In genomic region chr2:30698758-30699535, GRCm38 (mm10) we compare ENCODE assay signal across 9 mouse cellular contexts.
A peak's percentile ranks its signal among the peaks of the same experiment; 100 is the strongest.
DNase-seq lines count a peak whose midpoint lies in the region; ATAC-seq and TF ChIP-seq lines count a peak whose summit lies in the region.
"Had no signal": no experiment of that assay in that cellular context is flagged by ENCODE, and none has a peak within 500 bp of the region (broad histone marks: within the 10 kb centered on the region; RNA-seq: fewer than 3 reads in every experiment).

No protein-coding gene starts in this region.

- H3K4me3 ChIP-seq in lung, embryonic 14.5 days (ENCODE audit: low read depth, low read length) = no peak overlapping the region
- H3K4me3 ChIP-seq in hindbrain, embryonic 12.5 days = no peak overlapping the region
- H3K4me3 ChIP-seq in neural tube, embryonic 15.5 days (replicated peaks) = no peak overlapping the region
- H3K4me3 ChIP-seq: liver, embryonic 15.5 days had no signal

- no peak for TF ChIP-seq CTCF in lung, embryonic 14.5 days (IDR thresholded peaks at IDR 0.05; ENCODE audit: low read depth)

- H3K4me1 ChIP-seq in lung, embryonic 14.5 days (ENCODE audit: insufficient read depth) = peaks cover 37% of the 10 kb centered on the region
- peaks cover 58% of the 10 kb centered on the region for H3K4me1 ChIP-seq in hindbrain, embryonic 12.5 days
- peaks cover 42% of the 10 kb centered on the region for H3K4me1 ChIP-seq in neural tube, embryonic 15.5 days

- H3K4me2 ChIP-seq in lung, embryonic 14.5 days = no peak overlapping the region
- no peak overlapping the region for H3K4me2 ChIP-seq in hindbrain, embryonic 12.5 days (replicated peaks)
- no peak overlapping the region for H3K4me2 ChIP-seq in neural tube, embryonic 15.5 days

- 62% methylated on average over 6 of the region's 6 CpGs for WGBS in lung, embryonic 14.5 days
- 63% methylated on average over 6 of the region's 6 CpGs for WGBS in hindbrain, embryonic 12.5 days
- WGBS in neural tube, embryonic 15.5 days = 67% methylated on average over 6 of the region's 6 CpGs

- H3K9me3 ChIP-seq in lung, embryonic 14.5 days (ENCODE audit: low read depth, low read length) = no peaks in the 10 kb centered on the region
- no peaks in the 10 kb centered on the region for H3K9me3 ChIP-seq in hindbrain, embryonic 12.5 days (replicated peaks)
- no peaks in the 10 kb centered on the region for H3K9me3 ChIP-seq in neural tube, embryonic 15.5 days (replicated peaks)
- H3K9me3 ChIP-seq: liver, embryonic 15.5 days had no signal

- no peaks in the 10 kb centered on the region for H3K36me3 ChIP-seq in lung, embryonic 14.5 days (ENCODE audit: insufficient read depth)
- no peaks in the 10 kb centered on the region for H3K36me3 ChIP-seq in hindbrain, embryonic 12.5 days
- no peaks in the 10 kb centered on the region for H3K36me3 ChIP-seq in neural tube, embryonic 15.5 days
- H3K36me3 ChIP-seq: liver, embryonic 15.5 days had no signal

- ATAC-seq in lung, embryonic 14.5 days (ENCODE audit: insufficient read depth) = no peak
- ATAC-seq in hindbrain, embryonic 12.5 days (ENCODE audit: low FRiP score) = no peak
- no peak; the same call in 1 of the 2 replicates for ATAC-seq in neural tube, embryonic 15.5 days (ENCODE audit: low FRiP score)

- peak; percentile 93 for DNase-seq in heart, adult 11 months
- no peak for DNase-seq in heart, adult 9 months (ENCODE audit: low spot score in 2 of 2)
- no peak for DNase-seq in lung, embryonic 14.5 days
- no peak for DNase-seq in lung, postnatal 14 days
- DNase-seq in right cerebral cortex, postnatal 4 days = no peak
- no peak for DNase-seq in yolk sac, embryonic 10.5 days (ENCODE audit: low spot score)

- H3K27ac ChIP-seq in lung, embryonic 14.5 days (ENCODE audit: low read depth) = peak overlapping the region; percentile 63; the same call in 1 of the 2 replicates
- H3K27ac ChIP-seq in hindbrain, embryonic 12.5 days = peak overlapping the region; percentile 74
- H3K27ac ChIP-seq in neural tube, embryonic 15.5 days (replicated peaks) = peak overlapping the region; percentile 52

- H3K27me3 ChIP-seq in lung, embryonic 14.5 days (ENCODE audit: insufficient read depth, low read length) = no peaks in the 10 kb centered on the region
- H3K27me3 ChIP-seq in hindbrain, embryonic 12.5 days = no peaks in the 10 kb centered on the region
- H3K27me3 ChIP-seq in neural tube, embryonic 15.5 days (replicated peaks) = no peaks in the 10 kb centered on the region

- H3K9ac ChIP-seq in lung, embryonic 14.5 days = no peak overlapping the region
- no peak overlapping the region for H3K9ac ChIP-seq in hindbrain, embryonic 12.5 days
- no peak overlapping the region for H3K9ac ChIP-seq in neural tube, embryonic 15.5 days (replicated peaks)
- H3K9ac ChIP-seq: liver, embryonic 15.5 days had no signal
